Mouse (Mus musculus) neural tube, embryonic 13.5 days (tissue): Measurements from ENCODE around the gene Mrm2. TPM values are rescaled to one million over a fixed set of nuclear protein-coding genes. Genes with fewer than 3 reads are reported as not detected.

ENCODE experiments used
- ATAC-seq: fragments of 200-750 bp; cut with Nextera tagmentation; 2 replicates; pipeline ENCODE4 v1.8.0; 2017; ENCODE audit warnings: low read depth, mild to moderate bottlenecking, moderate TSS enrichment, moderate library complexity
- H3K27ac ChIP-seq: fragments of 300-500 bp; sonication (generic); replicated peaks from 2 replicates; pipeline ENCODE4 v1.5.1; 2015; ENCODE audit warnings: moderate library complexity, mild to moderate bottlenecking, inconsistent platforms
- H3K27me3 ChIP-seq: fragments of 300-500 bp; sonication (generic); 2 replicates; pipeline ENCODE4 v1.6.1; 2015; ENCODE audit warnings: mild to moderate bottlenecking, inconsistent platforms
- H3K36me3 ChIP-seq: fragments of 300-500 bp; sonication (generic); 2 replicates; pipeline ENCODE4 v1.6.1; 2015; ENCODE audit warnings: mild to moderate bottlenecking, inconsistent platforms
- H3K4me1 ChIP-seq: fragments of 300-500 bp; sonication (generic); replicated peaks from 2 replicates; pipeline ENCODE4 v1.6.1; 2015; ENCODE audit warnings: inconsistent platforms
- H3K4me2 ChIP-seq: fragments of 300-500 bp; sonication (generic); 2 replicates; pipeline ENCODE4 v1.6.1; 2015; ENCODE audit warnings: inconsistent platforms, mild to moderate bottlenecking, moderate library complexity
- H3K4me3 ChIP-seq: fragments of 300-500 bp; sonication (generic); 2 replicates; pipeline ENCODE4 v1.5.1; 2015; ENCODE audit warnings: mild to moderate bottlenecking, inconsistent platforms
- H3K9ac ChIP-seq: fragments of 300-500 bp; sonication (generic); 2 replicates; pipeline ENCODE4 v1.6.1; 2015; ENCODE audit warnings: moderate library complexity, mild to moderate bottlenecking, inconsistent platforms
- H3K9me3 ChIP-seq: fragments of 300-500 bp; sonication (generic); 2 replicates; pipeline ENCODE4 v1.6.1; 2016; ENCODE audit warnings: inconsistent platforms
- WGBS: fragments of 180-500 bp; shearing (Covaris S2); methylation state at CpG from one replicate; pipeline ENCODE4 v1.1.7; 2015; 5-methylcytosine and 5-hydroxymethylcytosine counted together
- polyA plus RNA-seq: library from polyadenylated mRNA; unstranded; fragments of >200 nt; fragmentation: Nextera tagmentation; extraction: Ambion mirVana; gene quantifications from 2 replicates; pipeline ENCODE4 v1.2.1, GENCODE M21; 2015

The Mrm2 gene
- polyA plus RNA-seq, 1 experiment from 2014 or later: 16.7 TPM

- 93% methylated on average over 4 of the region's 4 CpGs for WGBS
- no peaks in the 10 kb centered on the region for H3K9me3 ChIP-seq
- H3K27ac ChIP-seq: no peak overlapping the region
- no peak overlapping the region for H3K4me3 ChIP-seq
- no peaks in the 10 kb centered on the region for H3K4me1 ChIP-seq
- no peak overlapping the region for H3K4me2 ChIP-seq
- H3K9ac ChIP-seq: no peak overlapping the region
- H3K27me3 ChIP-seq: no peaks in the 10 kb centered on the region
- H3K36me3 ChIP-seq: peaks cover 49% of the 10 kb centered on the region
- no peak for ATAC-seq
Observed at GRCm38 (mm10) chr5:140338779-140339178, 7.1 kb upstream of the Mrm2 start.

GRCm38 (mm10) chr5:140336680-140337079 is 5.0 kb upstream of the Mrm2 start:
- Histone ChIP-seq H3K4me2 (no peak overlapping the region), H3K36me3 (peaks cover 44% of the 10 kb centered on the region), H3K9me3 (no peaks in the 10 kb centered on the region), H3K27ac (no peak overlapping the region), H3K9ac (no peak overlapping the region), H3K4me1 (peaks cover 4% of the 10 kb centered on the region), H3K27me3 (no peaks in the 10 kb centered on the region), H3K4me3 (no peak overlapping the region)
- no peak for ATAC-seq
- 83% methylated on average over 1 of the region's 1 CpGs for WGBS

- H3K4me1 ChIP-seq: peaks cover 19% of the 10 kb centered on the region
- no peak overlapping the region for H3K4me2 ChIP-seq
- no peak for ATAC-seq
- peaks cover 33% of the 10 kb centered on the region for H3K36me3 ChIP-seq
- no peak overlapping the region for H3K4me3 ChIP-seq
- H3K27me3 ChIP-seq: no peaks in the 10 kb centered on the region
- no peak overlapping the region for H3K27ac ChIP-seq
- H3K9ac ChIP-seq: no peak overlapping the region
- WGBS: 40% methylated on average over 2 of the region's 2 CpGs
- H3K9me3 ChIP-seq: no peaks in the 10 kb centered on the region
Observed at GRCm38 (mm10) chr5:140333631-140334030, 1.9 kb upstream of the Mrm2 start.

- H3K4me1 ChIP-seq: peaks cover 19% of the 10 kb centered on the region
- no peaks in the 10 kb centered on the region for H3K27me3 ChIP-seq
- WGBS: 55% methylated on average over 4 of the region's 4 CpGs
- no peaks in the 10 kb centered on the region for H3K9me3 ChIP-seq
- no peak overlapping the region for H3K9ac ChIP-seq
- H3K4me3 ChIP-seq: no peak overlapping the region; the same call in 1 of the 2 replicates
- no peak for ATAC-seq
- no peak overlapping the region for H3K27ac ChIP-seq
- peak overlapping the region; percentile 92 for H3K4me2 ChIP-seq
- peaks cover 31% of the 10 kb centered on the region for H3K36me3 ChIP-seq
Observed at GRCm38 (mm10) chr5:140332519-140332918, 821 bp upstream of the Mrm2 start.

GRCm38 (mm10) chr5:140324058-140324457 is 7.6 kb downstream of the Mrm2 start:
- peaks cover 27% of the 10 kb centered on the region for H3K36me3 ChIP-seq
- 89% methylated on average over 5 of the region's 5 CpGs for WGBS
- no peak for ATAC-seq
- peaks cover 16% of the 10 kb centered on the region for H3K4me1 ChIP-seq
- H3K9me3 ChIP-seq: no peaks in the 10 kb centered on the region
- H3K9ac ChIP-seq: no peak overlapping the region
- no peak overlapping the region for H3K4me3 ChIP-seq
- H3K27ac ChIP-seq: no peak overlapping the region
- no peak overlapping the region for H3K4me2 ChIP-seq
- H3K27me3 ChIP-seq: no peaks in the 10 kb centered on the region

- H3K27me3 ChIP-seq: no peaks in the 10 kb centered on the region
- peak overlapping the region; percentile 99 for H3K9ac ChIP-seq
- H3K4me2 ChIP-seq: peak overlapping the region; percentile 77
- peak; percentile 13; the same call in 1 of the 2 replicates for ATAC-seq
- H3K9me3 ChIP-seq: no peaks in the 10 kb centered on the region
- WGBS: 1% methylated on average over 17 of the region's 17 CpGs
- H3K4me3 ChIP-seq: peak overlapping the region; percentile 91
- peaks cover 20% of the 10 kb centered on the region for H3K4me1 ChIP-seq
- H3K36me3 ChIP-seq: peaks cover 10% of the 10 kb centered on the region; the same call in 1 of the 2 replicates
- peak overlapping the region; percentile 59 for H3K27ac ChIP-seq
Observed at GRCm38 (mm10) chr5:140321756-140322575, 9.7 kb downstream of the Mrm2 start.

GRCm38 (mm10) chr5:140321042-140321755 is 10.5 kb downstream of the Mrm2 start, which contains the start of the genes Mad1l1 and Nudt1:
TSS of gene Mad1l1 (minus strand) at chr5:140321552.
TSS of gene Nudt1 (plus strand) at chr5:140321656.
- H3K4me1 ChIP-seq: peaks cover 20% of the 10 kb centered on the region
- peaks cover 6% of the 10 kb centered on the region; the same call in 1 of the 2 replicates for H3K36me3 ChIP-seq
- H3K9me3 ChIP-seq: no peaks in the 10 kb centered on the region
- WGBS: under 1% methylated on average over 60 of the region's 60 CpGs
- peak; percentile 92 for ATAC-seq
- H3K4me3 ChIP-seq: peak within 1 kb of the TSS; percentile 91
- peak within 1 kb of the TSS; percentile 77 for H3K4me2 ChIP-seq
- H3K27me3 ChIP-seq: no peaks in the 10 kb centered on the region
- H3K9ac ChIP-seq: peak within 1 kb of the TSS; percentile 99
- H3K27ac ChIP-seq: peak within 1 kb of the TSS; percentile 59

- H3K4me1 ChIP-seq: peaks cover 17% of the 10 kb centered on the region
- WGBS: 94% methylated on average over 3 of the region's 3 CpGs
- no peak overlapping the region for H3K4me2 ChIP-seq
- H3K36me3 ChIP-seq: peaks cover 30% of the 10 kb centered on the region
- no peak overlapping the region for H3K9ac ChIP-seq
- no peak overlapping the region for H3K27ac ChIP-seq
- no peak for ATAC-seq
- H3K9me3 ChIP-seq: no peaks in the 10 kb centered on the region
- H3K27me3 ChIP-seq: no peaks in the 10 kb centered on the region
- H3K4me3 ChIP-seq: no peak overlapping the region
Observed at GRCm38 (mm10) chr5:140316716-140317115, 15.0 kb downstream of the Mrm2 start.

GRCm38 (mm10) chr5:140307602-140308001 is 24.1 kb downstream of the Mrm2 start:
- H3K27me3 ChIP-seq: no peaks in the 10 kb centered on the region
- H3K9ac ChIP-seq: no peak overlapping the region
- H3K36me3 ChIP-seq: peaks cover 91% of the 10 kb centered on the region
- H3K4me3 ChIP-seq: no peak overlapping the region
- 90% methylated on average over 14 of the region's 14 CpGs for WGBS
- H3K9me3 ChIP-seq: no peaks in the 10 kb centered on the region
- H3K27ac ChIP-seq: no peak overlapping the region; the same call in 1 of the 2 replicates
- no peak overlapping the region for H3K4me2 ChIP-seq
- H3K4me1 ChIP-seq: no peaks in the 10 kb centered on the region
- no peak for ATAC-seq

- Histone ChIP-seq H3K9ac (0 out of 2 replicates have a peak overlapping the region, but pooled peaks have one; percentile 5), H3K27ac (no peak overlapping the region), H3K9me3 (no peaks in the 10 kb centered on the region), H3K4me2 (no peak overlapping the region), H3K27me3 (no peaks in the 10 kb centered on the region), H3K4me1 (no peaks in the 10 kb centered on the region), H3K4me3 (no peak overlapping the region), H3K36me3 (peaks cover 91% of the 10 kb centered on the region)
- no peak for ATAC-seq
- 73% methylated on average over 8 of the region's 8 CpGs for WGBS
Observed at GRCm38 (mm10) chr5:140306016-140306415, 25.7 kb downstream of the Mrm2 start.

GRCm38 (mm10) chr5:140298291-140298690 is 33.4 kb downstream of the Mrm2 start:
- H3K27ac ChIP-seq: no peak overlapping the region
- H3K27me3 ChIP-seq: no peaks in the 10 kb centered on the region
- peaks cover 80% of the 10 kb centered on the region for H3K36me3 ChIP-seq
- WGBS: 86% methylated on average over 4 of the region's 4 CpGs
- no peak overlapping the region for H3K4me2 ChIP-seq
- no peaks in the 10 kb centered on the region for H3K9me3 ChIP-seq
- H3K4me1 ChIP-seq: no peaks in the 10 kb centered on the region
- no peak for ATAC-seq
- H3K4me3 ChIP-seq: no peak overlapping the region
- no peak overlapping the region for H3K9ac ChIP-seq

GRCm38 (mm10) chr5:140292152-140292551 is 39.5 kb downstream of the Mrm2 start:
- H3K27ac ChIP-seq: no peak overlapping the region
- 93% methylated on average over 1 of the region's 1 CpGs for WGBS
- peaks cover 7% of the 10 kb centered on the region for H3K4me1 ChIP-seq
- H3K36me3 ChIP-seq: peaks cover 54% of the 10 kb centered on the region
- no peak overlapping the region for H3K4me2 ChIP-seq
- no peak overlapping the region for H3K4me3 ChIP-seq
- H3K9ac ChIP-seq: no peak overlapping the region
- ATAC-seq: peak; percentile 73; the same call in 1 of the 2 replicates
- H3K9me3 ChIP-seq: no peaks in the 10 kb centered on the region
- no peaks in the 10 kb centered on the region for H3K27me3 ChIP-seq
